Mouse (Mus musculus): Measurements from ENCODE around the gene Gm9970.
A peak's percentile ranks its signal among the peaks of the same experiment; 100 is the strongest.

Gm9970 gene

GRCm38 (mm10) chr5:31194486-31195485, 46.2 kb downstream of the Gm9970 start:
- DNase-seq (ENCODE audit: low spot score), result no peak

DNA sequence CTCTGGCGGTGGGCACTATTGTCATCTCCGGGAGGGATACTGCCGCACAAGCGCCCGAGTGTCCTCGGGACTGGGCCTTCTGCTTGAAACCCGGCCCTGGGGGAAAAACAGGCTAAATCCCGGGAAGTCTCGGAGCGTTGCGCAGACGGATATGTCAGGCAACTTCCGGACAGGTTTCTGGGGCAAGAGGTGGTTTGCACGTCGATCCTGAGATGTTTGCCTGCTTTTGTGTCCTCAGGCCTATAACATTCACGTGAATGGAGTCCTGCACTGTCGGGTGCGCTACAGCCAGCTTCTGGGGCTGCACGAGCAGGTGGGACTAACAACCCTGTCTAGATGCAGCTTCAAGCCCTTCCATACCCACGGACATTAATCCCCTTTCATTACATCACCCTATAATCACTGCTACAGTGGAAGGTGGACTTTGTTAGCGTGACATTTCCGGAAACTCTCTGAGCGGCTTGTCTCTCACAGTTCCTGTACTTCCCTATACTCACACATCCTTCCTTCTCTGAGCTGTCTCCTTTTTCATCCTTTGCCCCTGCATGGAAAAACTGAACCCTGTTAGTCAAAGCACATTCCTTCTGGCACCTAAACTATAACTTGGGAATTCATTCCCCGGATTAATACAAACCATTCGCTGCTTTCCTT, 47.3 kb downstream of the Gm9970 start:
- no peak for DNase-seq (ENCODE audit: low spot score)

DNA sequence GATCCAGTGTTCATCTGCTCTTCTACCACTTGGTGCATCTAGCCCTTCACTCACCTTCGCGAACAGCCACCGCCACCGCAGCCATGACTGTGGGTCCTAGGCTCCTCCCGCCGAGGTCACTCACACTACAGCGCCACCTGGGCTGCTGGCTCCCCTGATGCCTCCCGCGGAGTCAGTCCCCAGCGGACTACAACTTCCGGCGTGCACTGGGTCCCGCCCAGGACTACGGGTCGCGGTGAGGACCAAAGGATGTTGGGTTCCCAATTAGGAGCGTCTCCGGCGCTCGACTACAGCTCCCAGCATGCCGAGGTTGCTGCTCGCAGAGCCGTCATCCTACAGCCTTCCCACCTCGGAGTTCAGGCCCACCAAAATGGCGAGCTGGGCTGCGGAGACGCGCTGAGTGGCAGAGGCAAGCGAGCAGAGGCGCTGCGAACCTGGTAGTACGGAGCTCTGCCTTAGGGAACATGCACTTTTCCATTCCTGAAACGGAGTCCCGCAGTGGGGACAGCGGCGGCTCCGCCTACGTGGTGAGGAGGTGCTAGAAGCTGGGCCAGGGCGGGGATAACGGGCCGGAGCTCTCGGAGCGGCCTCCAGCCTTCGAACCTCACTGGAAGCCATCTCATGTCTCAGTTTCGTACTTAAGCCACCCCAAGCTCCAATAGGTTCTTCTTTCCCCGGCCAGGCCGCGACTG, 47.9 kb downstream of the Gm9970 start, which contains the start of the genes Snx17 and Eif2b4:
Snx17 (plus strand) TSS at position 289 of the 692 bp plus-strand sequence.
Eif2b4 (minus strand) TSS at position 492 of the 692 bp plus-strand sequence.
- DNase-seq (ENCODE audit: low spot score), result peak; percentile 99

- no peak for DNase-seq (ENCODE audit: low spot score)
Measured at GRCm38 (mm10) chr5:31192045-31192938, 48.7 kb downstream of the Gm9970 start.

Measured in T-cell, adult 2 months (primary cell).